Mouse (Mus musculus) induced T-regulatory cell, adult 2 months (primary cell): Measurements from ENCODE around the gene Trim8.

ENCODE experiments used
- DNase-seq: peaks from one replicate; pipeline ENCODE4 v3.0.0-alpha.2; 2012; ENCODE audit warnings: low read depth

Gene Trim8

DNA sequence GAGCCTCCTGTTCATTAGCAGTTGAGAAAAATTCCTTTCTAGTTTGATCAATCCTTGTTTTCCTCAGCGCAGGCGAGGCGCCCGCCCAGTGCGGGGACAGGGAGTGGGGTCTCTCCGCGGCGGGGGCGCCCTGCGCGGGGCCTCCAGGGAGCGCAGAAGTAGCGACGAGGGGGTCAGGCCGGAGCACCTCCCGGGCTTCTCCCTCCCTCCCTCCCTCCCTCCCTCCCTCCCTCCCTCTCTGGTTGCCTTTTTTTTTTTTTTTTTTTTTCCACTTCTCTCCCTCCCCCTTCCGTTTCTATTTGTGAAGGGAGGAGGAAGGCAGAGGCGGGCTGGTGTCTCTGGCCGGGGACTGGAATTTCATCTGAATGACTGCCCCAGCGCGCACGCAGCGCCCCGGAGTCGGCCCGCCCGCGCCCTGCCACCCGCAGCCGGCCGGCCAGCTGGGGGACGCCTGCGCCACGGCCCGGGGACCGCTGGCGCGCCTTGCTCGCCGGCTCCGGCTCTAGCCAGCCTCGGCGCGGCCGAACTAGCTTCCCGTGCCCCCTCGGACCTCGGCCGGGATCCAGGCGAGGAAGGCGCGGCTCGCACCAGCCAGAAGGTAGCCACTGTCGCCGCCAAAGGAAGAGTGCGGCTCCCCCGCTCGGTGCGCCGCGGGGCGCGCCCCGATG lies at the start of gene Trim8:
Gene Trim8, plus strand, starts transcription at position 302 of the 668 bp plus-strand sequence.
- peak; percentile 78 for DNase-seq

DNA sequence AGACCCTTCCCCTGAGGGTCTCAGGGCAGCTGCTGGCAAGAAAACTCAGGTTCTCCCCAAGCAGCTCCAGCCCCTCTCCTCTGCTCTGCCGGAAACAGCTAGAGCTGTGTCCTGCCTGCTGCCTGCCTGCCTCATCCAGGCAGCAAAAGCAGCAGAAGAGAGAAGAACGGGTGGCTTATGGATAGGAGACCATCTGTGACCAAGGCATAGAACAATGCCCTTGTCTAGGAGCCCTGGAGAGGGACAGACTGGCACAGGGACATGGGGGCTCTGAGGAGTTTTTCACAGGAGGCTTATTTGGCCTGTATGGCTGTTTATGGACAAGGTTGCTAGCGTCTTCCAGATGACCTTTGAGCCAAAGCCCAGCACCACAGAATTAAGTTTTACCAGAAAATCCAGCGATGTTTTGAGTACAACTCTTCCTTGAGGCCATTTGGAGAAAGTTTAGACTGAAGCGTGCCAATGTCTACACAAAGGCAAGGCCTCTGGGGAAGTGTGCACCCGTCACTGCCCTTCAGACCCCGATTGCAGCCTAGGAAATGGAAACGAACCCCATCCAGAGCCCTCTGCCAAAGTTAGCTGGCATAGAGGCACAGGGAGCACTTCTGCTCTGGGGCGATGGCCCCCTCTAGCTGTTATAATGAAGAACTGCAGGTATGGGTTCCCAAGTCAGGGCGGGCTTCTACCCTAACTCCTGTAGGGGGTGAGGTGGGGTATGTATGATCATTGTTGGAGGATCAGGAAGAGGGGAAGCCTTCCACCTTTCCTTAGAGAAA lies 49.3 kb upstream of the Trim8 start:
- DNase-seq = peak; percentile 74

DNA sequence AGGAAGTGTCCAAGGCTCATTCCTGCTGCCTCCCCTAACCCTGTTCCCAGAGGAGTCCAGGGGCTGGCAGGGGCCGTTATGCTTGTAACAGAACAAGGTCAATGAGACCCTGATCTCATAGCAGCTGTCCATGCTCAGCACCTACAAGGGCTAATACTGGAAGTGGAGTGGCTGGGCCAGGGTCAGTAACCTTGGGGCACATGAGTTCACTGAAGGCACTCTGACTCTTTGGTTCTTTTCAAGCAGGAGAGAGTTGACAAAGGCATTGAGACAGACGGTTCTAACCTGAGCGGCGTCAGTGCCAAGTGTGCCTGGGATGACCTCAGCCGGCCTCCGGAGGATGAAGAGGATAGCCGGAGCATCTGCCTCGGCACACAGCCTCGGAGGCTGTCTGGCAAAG lies 48.6 kb upstream of the Trim8 start:
- DNase-seq = no peak

DNA sequence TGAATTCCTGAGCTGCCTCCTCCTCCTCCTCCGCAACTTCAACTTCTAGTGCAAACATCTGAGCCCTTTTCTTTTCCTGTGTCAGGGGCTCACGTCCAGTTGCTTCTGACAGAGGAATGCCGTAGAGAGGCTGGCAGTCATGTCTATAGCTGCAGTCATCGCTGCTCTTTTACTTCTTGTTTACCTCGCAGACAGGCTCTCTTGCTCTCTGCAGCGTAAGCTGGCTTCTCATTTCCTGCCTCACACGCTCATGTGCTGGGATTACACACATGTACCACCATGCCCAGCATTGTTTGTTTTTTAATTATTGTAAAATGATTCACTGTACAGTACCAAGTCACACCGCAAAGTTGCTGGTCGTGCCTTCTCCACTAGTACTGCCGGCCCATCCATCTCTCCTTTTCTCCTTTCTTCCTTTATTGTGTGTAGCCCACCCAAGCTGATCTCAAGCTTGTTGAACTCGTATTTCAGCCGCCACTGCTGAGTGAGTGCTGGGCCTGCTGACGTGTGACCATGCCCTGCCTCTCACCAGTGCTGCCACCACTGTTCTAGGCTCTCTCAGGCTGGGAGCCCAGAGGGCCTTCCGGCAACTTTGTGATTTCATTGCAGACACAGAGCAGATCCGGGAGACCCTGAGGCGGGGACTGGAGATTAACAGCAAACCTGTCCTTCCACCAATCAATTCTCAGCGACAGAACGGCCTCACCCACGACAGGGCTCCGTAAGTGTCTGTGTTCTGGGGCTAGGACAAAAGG lies 47.2 kb upstream of the Trim8 start:
- no peak for DNase-seq

DNA sequence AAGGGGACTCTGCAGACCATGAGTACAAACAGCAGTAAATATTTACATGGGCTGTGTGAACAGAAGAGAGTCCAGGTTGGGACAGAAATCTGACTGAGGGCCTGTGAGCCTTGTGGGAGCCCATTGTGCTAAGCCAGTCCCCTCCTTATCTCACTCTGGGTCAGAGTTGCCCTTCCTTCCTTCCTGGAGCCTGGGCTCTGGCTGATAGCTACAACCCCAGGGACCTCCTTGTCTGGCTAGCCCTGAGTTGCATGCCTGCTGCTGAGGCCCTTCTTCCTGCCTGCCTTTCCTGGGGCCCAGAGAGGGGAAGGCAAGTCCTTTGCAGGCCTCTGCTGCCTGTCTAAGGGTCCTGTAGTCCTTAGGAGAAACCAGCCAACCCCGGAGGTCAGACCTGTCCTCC lies 46.5 kb upstream of the Trim8 start:
- no peak for DNase-seq

DNA sequence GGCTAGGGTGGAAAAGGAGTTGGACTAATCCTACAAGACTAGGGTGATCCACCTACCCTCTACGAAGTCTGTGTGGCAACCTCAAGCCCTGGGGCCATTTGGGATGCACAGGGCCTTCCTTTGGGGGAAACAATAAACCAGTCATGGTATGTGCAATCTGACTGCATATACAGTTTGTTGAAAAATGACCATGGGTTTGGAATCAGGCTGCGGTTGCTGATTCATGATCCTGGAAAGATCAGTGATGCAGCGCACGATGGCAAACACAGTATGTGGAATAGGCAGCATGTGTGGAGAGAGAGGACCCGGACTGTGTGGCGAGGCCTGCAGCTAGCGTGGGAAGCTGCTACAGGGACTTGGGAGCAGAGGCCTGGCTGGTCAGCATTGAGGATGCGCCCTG lies 45.9 kb upstream of the Trim8 start:
- DNase-seq = no peak

DNA sequence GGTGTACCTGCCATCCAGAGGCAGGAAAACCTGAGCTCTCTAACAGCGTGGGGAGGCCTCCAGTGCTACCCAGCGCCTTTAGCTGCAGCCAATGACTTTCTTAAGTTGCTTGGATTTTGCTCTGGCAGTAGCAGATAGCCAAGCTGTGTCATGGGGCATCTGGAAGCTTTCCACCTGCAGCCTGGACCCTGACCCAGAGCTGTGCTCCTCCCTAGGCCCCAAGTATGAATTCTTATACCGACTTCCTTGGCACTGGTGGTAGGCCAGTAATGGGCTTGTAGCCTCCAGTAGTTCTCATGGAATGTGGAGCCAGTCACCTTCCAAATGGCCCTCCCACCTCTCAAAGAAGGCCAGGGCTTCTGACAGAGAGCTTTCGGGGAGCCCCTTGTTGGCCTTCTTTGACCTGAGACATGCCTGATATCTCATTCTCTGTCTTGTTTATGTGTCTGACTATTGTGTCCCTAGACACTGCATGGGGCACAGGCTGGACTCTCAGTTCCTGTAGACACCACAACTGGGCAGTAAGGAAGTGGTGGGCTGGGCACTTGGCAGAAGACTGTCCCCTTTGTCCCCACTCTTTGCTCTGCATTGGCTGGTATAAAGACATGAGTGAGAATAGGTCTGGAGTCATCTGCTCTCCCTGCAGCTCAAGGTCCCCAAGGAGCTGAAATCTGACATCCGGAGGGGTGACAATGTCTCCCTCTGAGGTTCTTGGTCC lies 45.3 kb upstream of the Trim8 start:
- no peak for DNase-seq

DNA sequence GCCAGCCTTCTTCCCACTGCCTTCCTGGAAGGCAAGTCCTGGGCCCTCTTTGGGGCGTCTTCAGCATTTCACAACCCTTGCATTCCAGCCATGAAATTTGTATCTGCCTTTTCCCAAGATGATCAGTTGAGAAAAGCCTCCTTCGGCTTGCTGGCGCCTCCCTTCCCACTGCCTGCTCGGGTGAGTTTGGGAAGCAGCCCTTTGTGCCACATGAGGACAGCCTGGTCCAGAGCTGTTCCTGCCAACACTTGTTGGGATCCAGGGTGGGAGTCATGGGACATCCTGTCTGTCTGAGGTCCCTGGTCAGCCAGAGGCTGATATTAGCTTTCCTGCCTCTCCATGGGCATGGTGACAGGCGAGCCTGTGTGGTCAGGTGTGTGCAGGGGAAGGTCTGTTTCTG lies 43.7 kb upstream of the Trim8 start:
- no peak for DNase-seq

DNA sequence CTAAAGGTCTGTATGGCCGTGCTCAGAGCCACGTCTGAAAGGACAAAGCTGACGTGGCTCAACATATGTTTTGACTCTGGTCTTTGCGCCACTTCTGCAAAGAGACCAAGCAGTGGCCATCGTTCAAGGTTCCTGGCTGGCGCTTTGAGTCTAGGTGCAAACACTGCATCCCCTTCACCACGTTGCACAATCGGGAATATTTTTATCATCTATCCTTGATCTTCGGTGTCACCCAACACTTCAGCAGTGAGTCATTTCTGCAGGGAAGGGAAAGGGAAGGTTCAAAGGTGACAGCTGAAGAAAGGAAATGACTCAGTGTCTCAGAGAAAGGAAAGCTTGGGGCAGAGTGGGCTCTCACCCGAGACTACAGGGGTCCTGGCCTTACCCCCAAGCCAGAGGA lies 42.2 kb upstream of the Trim8 start:
- no peak for DNase-seq

DNA sequence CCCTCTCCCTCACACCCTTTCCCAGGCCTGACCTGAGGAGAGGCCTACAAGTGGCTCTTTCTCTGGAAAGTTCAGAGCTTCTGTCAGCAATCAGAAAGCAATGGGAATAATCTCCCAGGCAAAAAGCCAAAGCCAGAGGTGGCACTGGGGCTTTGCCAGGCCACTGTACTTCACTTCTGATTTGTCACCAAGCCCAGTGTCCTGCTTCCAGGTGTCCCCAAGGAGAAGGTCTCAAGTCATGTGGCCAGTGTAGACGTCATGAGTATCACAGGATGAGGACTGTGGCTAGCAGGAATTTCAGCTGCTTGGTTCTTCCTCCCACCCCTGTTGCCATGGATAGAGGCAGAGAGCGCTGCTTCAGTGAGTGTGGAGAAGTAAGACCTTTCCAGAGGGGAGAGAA lies 41.6 kb upstream of the Trim8 start:
- no peak for DNase-seq

DNA sequence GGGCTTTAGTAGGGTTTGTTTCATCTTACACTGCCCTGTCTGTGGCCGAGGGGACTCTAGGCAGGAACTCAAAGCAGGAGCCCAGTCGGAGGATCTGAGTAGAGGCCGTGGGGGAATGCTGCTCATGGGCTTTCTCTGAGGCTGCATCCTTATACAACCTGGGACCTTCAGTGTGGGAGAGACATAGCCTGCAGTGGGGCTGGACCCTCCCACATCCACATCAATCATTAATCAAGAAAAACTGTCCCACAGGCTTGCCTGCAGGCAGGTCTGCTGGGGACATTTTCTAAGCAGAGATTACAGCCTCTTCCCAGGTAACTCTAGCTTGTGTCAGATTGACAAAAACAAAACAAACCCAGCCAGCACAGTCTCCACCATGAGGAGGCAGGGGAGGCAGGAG lies 38.9 kb upstream of the Trim8 start:
- no peak for DNase-seq

DNA sequence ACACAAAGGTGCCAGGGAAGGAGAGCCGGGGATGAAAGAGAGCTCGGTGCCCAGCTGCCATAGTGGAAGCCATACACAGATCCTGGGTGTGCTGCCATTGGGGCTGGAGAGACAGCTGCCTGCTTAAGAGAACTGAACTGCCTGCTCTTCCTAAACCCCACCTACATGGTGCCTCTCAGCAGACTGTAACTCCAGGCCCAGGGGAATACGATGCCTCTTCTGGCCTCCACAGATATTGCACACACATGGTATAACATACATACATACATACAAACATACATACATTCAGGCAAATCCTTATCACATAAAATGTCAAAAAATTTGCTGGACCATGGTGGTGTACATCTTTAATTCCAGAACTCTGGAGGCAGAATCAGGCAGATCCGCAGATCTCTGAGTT lies 38.1 kb upstream of the Trim8 start:
- no peak for DNase-seq

DNA sequence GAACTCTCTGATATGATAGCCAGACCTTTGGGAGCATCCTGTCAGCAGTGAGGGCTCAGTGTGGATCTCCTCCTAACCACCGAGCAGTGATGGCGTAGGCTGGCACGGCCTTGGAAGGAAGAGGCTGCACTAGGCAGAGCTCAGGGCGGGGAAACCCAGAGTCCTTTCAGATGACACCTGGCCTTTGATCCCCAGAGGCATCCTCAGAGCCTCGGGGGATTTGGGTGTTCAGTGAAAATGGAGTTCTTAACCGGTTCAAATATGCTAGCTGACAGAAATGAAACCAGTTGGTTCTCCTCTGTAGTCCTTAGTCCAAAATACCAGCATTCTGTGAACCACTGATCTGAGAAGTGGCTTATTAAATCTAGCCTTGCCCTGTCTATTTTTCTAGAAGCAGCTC lies 35.3 kb upstream of the Trim8 start:
- DNase-seq = peak; percentile 82

DNA sequence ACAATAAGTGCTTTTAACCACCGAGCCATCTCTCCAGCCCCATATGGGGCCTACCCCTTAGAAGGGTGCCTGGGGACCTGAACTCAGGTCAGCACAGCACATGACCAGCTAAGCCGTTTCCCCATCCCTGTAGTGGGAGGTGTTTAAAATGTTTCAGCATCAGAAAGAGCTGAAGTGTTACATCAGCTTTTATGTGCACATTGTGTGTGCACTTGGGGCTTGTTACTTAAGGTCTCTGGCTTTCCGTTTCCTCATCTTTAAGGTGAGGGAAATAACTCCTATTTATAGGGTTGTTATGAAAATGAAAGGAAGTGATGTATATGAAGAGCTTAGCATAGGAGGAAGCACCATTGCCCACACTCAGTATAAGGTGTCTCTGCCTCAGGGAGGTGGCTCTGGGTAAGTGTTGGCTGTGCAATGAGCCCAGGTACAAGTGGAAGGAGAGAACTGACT lies 34.4 kb upstream of the Trim8 start:
- peak; percentile 82 for DNase-seq

DNA sequence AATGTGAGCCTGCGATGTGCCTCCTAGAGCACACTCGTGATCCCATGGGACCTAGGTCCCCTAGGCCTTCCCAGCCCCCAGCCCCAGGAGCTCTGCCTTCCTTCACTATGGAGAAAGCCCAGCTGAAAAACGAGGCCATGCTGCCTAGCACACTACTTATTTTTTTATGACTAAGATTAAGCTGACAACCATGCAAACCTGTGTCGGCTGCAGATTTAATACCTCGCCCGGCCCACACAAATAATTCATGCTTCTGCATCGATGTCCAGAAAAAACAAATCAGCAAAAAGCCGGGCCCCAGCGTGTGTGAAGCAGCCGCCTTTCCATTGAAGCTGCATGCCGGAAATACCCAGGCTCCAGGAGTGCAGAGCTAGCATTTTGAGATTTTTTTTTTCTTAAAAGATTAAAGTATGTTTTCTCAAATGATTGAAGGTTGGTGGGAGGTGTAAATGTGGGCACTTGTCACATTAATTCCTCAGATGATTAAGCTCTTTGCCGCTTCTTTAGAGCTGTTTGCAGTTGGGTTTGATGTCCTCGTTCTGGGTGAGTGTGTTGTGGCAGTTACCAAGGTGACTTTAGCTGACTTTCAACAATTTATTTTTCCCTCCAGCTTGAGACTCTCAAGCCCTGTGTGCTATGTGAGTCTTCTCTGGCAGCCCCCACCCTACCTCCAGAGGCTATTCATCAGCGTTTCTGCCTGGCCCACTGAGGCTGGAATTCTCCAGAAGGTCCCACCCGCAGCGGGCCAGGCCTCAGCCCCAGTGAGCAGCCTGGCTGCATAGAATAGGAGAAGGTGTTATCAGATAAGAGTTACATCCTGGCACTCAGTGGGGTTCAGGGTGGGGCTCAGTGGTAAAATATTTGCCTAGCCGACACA lies 30.9 kb upstream of the Trim8 start:
- DNase-seq = peak; percentile 83

DNA sequence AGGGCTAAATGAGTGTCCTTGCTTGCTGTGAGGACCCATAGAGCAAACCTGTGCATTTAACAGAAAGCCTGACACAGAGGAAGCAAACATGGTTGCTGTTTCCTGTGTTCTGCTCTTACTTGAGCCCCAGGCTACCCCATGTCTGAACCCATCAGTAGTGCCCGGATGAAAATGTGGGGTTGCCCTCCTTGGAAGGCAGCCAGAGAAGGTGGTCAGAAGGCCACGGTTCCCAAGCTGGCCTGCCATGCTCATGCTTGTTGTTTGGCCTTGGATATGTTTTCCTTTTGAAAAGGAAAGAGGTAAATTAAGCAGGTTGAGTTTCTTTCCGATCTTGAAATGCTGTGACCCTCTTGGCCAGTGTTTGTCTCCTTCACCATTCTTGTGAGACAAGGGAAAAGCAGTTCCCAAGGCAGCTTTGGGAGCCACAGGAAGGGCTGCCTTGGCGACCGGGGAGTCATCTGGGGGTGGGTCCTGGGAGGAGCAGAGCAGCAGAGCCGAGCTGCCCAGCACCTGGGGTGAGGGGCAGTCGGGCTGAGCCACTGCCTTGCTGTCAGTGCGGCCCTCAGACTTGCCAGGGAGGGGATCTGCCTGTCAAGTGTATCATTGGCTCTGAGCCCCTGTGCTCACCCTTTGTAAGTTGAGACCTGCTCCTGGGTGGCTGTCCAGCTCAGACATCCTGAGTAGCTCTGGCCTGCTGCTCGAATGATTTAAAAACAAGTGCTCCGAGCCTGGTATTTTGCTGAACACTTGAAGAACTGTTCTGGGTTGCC lies 30.0 kb upstream of the Trim8 start:
- no peak for DNase-seq

DNA sequence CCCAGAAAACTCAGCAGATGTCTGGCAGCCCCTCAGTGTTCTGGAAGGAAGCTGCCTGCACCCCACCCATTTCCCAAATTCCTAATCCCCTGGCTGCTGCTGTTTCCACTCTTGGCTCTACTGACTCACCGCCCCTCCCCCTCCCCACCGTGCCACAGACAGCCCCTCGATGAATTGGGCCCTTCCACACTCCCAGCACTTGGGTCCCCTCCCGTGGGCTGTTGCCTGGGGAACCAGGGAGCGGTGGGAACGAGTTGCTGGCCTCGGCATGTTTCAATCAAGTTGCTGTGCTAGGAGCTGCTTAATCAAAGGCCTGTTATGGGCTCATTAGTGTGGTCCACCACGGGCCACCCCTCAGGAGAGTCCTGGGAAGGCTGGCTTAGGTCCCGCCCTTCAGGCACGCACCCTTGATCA lies 24.1 kb upstream of the Trim8 start:
- DNase-seq = no peak

DNA sequence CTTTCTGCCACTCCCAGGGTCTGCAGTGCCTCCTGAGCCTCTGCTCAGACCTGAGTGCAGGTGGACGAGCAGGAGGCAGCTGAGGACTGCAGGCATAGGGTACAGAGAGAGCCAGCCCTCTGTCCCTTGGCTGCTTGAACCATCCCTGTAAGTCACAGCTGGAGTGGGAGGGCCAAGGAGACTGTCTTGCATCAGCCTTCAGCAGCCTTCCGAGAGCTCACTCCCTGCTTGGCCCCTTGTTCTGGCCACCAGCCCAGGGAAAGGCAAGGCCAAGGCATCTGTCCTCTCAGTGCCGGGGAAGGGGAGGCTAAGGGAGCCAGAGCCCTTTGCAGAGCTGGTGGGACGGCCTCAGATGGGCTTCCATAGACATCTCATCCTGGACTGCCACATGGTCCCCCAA lies 23.3 kb upstream of the Trim8 start:
- peak; percentile 19 for DNase-seq

DNA sequence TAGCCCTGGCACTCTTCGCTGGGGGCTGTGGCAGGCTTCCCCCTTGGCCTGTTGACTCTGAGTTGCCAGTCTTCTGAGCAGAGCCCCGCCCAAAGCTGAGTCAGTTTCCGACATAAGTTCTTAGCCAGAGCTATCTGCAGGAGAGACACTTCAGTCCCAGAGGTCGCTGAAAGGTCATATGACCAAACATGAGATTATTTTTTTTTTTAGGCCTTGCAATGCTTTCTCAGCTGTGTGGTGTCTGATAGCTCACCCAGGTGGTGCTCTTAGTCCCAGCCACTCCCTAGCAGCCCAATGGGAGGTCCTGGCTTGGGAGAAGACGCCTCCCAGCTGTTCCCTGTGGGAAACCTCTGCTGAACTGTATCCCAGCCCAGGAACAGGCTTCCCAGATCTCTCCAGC lies 22.7 kb upstream of the Trim8 start:
- peak; percentile 89 for DNase-seq

DNA sequence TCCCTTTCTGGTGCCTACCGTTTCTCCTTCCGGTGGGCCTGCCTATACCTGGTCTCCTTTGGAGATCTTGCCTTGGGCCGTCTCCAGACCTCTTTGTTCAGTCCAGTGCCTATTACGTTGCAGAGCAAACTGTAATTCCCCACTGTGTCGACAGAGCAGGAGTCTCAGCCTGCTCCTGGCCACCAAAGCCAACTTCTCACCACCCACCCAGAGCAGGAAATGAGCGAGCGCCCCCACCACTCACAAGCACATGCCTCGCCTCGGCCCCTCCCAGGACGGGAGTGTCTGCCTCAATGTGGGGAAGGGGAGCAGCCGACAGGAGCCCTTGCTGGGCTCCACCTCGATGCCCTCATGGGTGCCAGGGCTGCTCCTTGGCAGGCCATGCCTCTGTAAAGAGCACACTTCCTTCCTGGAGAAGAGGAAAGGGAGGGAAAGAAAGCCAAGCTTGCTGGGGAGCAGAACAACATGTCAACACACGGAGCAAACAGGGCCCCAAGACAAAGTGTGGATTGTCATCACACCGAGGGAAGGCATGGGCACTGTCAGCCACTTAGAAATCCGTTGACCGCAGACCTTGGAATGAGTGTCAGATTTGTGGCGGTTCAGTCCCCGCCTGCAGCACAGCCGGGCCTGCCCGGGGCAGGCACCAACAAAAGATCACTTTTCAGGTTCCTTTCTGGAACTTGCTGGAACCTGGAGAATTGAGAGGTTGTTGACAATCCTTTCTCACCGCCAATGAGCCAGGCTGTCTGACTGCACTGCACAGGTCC lies 22.0 kb upstream of the Trim8 start:
- DNase-seq = peak; percentile 63
